In the genomic region with DNA sequence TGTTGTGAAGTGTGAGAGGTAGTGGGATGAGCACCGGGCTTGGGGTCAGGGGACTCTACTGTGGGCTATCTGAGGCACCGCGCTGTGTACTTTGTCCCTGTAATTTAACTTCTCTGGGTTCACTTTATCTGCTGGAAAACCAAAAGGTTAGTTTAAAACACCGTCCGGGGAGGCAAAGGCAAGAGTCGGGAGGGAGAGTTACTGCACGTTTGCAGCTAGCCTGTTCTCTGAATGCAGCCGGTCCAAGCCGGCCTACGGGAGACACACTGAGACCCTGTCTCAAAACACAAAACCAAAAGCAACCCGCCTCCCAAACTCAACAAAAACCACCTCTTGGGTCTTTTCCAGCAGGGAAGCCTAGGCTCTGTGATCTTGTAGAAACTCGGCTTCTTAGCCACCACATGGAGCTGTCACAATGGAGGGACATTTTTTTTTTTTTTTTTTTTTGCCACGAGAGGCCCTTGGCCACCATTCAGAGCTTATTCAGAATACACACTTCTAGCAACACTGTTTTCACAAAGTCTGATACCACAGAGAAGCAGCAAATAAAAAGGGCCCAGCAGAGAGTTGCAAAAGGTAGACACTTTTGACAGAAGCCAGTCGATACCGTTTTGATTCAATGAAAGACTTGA, we compare ENCODE assay signal across 9 mouse cellular contexts. TPM values are rescaled to one million over a fixed set of nuclear protein-coding genes. Genes with fewer than 3 reads are reported as not detected.
DNase-seq lines count a peak whose midpoint lies in the region; ATAC-seq and TF ChIP-seq lines count a peak whose summit lies in the region.
"Had no signal": no experiment of that assay in that cellular context is flagged by ENCODE, and none has a peak within 500 bp of the region (broad histone marks: within the 10 kb centered on the region; RNA-seq: fewer than 3 reads in every experiment).

No protein-coding gene starts in this region.

- TF ChIP-seq CTCF in cerebellum, adult 2 months (IDR thresholded peaks at IDR 0.05; ENCODE audit: borderline replicate concordance, insufficient read depth, low read depth, low read length) = no peak
- TF ChIP-seq CTCF in ES-Bruce4 (IDR thresholded peaks at IDR 0.05; ENCODE audit: low read depth, low read length) = no peak

- peaks cover 6% of the 10 kb centered on the region; the same call in 1 of the 2 replicates for H3K9me3 ChIP-seq in ES-Bruce4 (replicated peaks; ENCODE audit: control insufficient read depth, insufficient read depth, low read length, poor library complexity, severe bottlenecking)
- peaks cover 9% of the 10 kb centered on the region for H3K9me3 ChIP-seq in hindbrain, embryonic 10.5 days
- H3K9me3 ChIP-seq in liver, embryonic 16.5 days (replicated peaks; ENCODE audit: control insufficient read depth, low read length) = peaks cover 3% of the 10 kb centered on the region

- no peak for TF ChIP-seq POLR2A in cerebellum, adult 2 months (IDR thresholded peaks at IDR 0.05; ENCODE audit: borderline replicate concordance, insufficient read depth, low read length)
- no peak for TF ChIP-seq POLR2A in ES-Bruce4 (IDR thresholded peaks at IDR 0.05; ENCODE audit: insufficient read depth, low read length)

- H3K27me3 ChIP-seq in cerebellum, adult 2 months (ENCODE audit: control insufficient read depth, insufficient read depth, low read length) = no peaks in the 10 kb centered on the region
- H3K27me3 ChIP-seq in ES-Bruce4 (ENCODE audit: control insufficient read depth, insufficient read depth, low read length, poor library complexity, severe bottlenecking) = no peaks in the 10 kb centered on the region
- no peaks in the 10 kb centered on the region for H3K27me3 ChIP-seq in hindbrain, embryonic 10.5 days (ENCODE audit: insufficient read depth, poor library complexity, severe bottlenecking)
- no peaks in the 10 kb centered on the region for H3K27me3 ChIP-seq in liver, embryonic 16.5 days (ENCODE audit: control insufficient read depth, insufficient read depth, low read depth, low read length)

- no peak for ATAC-seq in liver, embryonic 16.5 days (ENCODE audit: low read depth)

- WGBS in cerebellum, adult 2 months = 13% methylated on average over 15 of the region's 15 CpGs
- 2% methylated on average over 15 of the region's 15 CpGs for WGBS in hindbrain, embryonic 10.5 days
- WGBS in liver, embryonic 16.5 days (ENCODE audit: insufficient replicate concordance) = 22% methylated on average over 15 of the region's 15 CpGs

- H3K4me2 ChIP-seq in liver, embryonic 16.5 days (ENCODE audit: low read depth, low read length) = peak overlapping the region; percentile 90

- 0 out of 2 replicates have a peak, but pooled peaks have one; percentile 17 for TF ChIP-seq EP300 in ES-Bruce4 (IDR thresholded peaks at IDR 0.05; ENCODE audit: insufficient read depth, low read depth, low read length)

- H3K4me1 ChIP-seq in cerebellum, adult 2 months (ENCODE audit: control insufficient read depth, insufficient read depth, low read length) = peaks cover 18% of the 10 kb centered on the region
- peaks cover 2% of the 10 kb centered on the region for H3K4me1 ChIP-seq in ES-Bruce4 (ENCODE audit: control insufficient read depth, insufficient read depth, low read length)
- H3K4me1 ChIP-seq in hindbrain, embryonic 10.5 days (replicated peaks) = peaks cover 53% of the 10 kb centered on the region
- peaks cover 34% of the 10 kb centered on the region for H3K4me1 ChIP-seq in liver, embryonic 16.5 days (ENCODE audit: control insufficient read depth, low read depth, low read length)

- no peaks in the 10 kb centered on the region for H3K36me3 ChIP-seq in ES-Bruce4 (ENCODE audit: control insufficient read depth, insufficient read depth, low read length, poor library complexity, severe bottlenecking)
- H3K36me3 ChIP-seq in hindbrain, embryonic 10.5 days = 0 out of 2 replicates have a peak, but pooled peaks cover 7% of the 10 kb centered on the region
- H3K36me3 ChIP-seq in liver, embryonic 16.5 days (ENCODE audit: control insufficient read depth, insufficient read depth) = no peaks in the 10 kb centered on the region

- peak overlapping the region; percentile 68 for H3K9ac ChIP-seq in ES-Bruce4 (ENCODE audit: low read depth, poor library complexity, severe bottlenecking)
- peak overlapping the region; percentile 97; the same call in 1 of the 2 replicates for H3K9ac ChIP-seq in liver, embryonic 16.5 days (ENCODE audit: low read depth, low read length)

- H3K27ac ChIP-seq in cerebellum, adult 2 months (ENCODE audit: insufficient read depth, low read length) = no peak overlapping the region
- H3K27ac ChIP-seq in ES-Bruce4 (ENCODE audit: insufficient read depth, low read length) = peak overlapping the region; percentile 43; the same call in 1 of the 2 replicates
- peak overlapping the region; percentile 100 for H3K27ac ChIP-seq in hindbrain, embryonic 10.5 days
- peak overlapping the region; percentile 19 for H3K27ac ChIP-seq in liver, embryonic 16.5 days (ENCODE audit: low read length)

- DNase-seq in cerebellum, adult 2 months = peak in 1 of 2 experiments; percentile 40
- DNase-seq in cerebellum, adult 11-12 months = no peak
- peak; percentile 41 for DNase-seq in hindbrain, embryonic 10.5 days (ENCODE audit: low spot score)
- no peak for DNase-seq in left cerebral cortex, postnatal 4 days
- DNase-seq in ovary, postnatal 36 days (ENCODE audit: low spot score) = no peak
- DNase-seq in left cerebral cortex, adult 18-20 months (ENCODE audit: low spot score in 2 of 2) = no peak

- intact Hi-C loops in left cerebral cortex, postnatal 4 days (cut with DNase I) = no loop called here

- peak overlapping the region; percentile 37 for H3K4me3 ChIP-seq in cerebellum, adult 2 months (replicated peaks; ENCODE audit: insufficient read depth, low read depth, low read length)
- peak overlapping the region; percentile 32 for H3K4me3 ChIP-seq in ES-Bruce4 (ENCODE audit: low read depth, low read length)
- peak overlapping the region; percentile 97 for H3K4me3 ChIP-seq in hindbrain, embryonic 10.5 days
- peak overlapping the region; percentile 96 for H3K4me3 ChIP-seq in liver, embryonic 16.5 days (ENCODE audit: low read depth, low read length)

RNA-seq across cellular contexts. Expression of gene Zcchc3, which starts 2.2 kb away (rescaled TPM):
- polyA plus RNA-seq in cerebellum, adult 2 months (2012; rRNA removed) = 10.7 and 11.9 TPM in 2 replicates
- 26.7 and 30.6 TPM in 2 replicates for polyA plus RNA-seq in ES-Bruce4 (2011; ENCODE audit: insufficient read depth, insufficient read length, low read depth, missing spikeins)
- polyA plus RNA-seq in hindbrain, embryonic 10.5 days (2016; fragmentation: Nextera tagmentation; extraction: Ambion mirVana) = 45.9 and 47.9 TPM in 2 replicates
- polyA plus RNA-seq in liver, embryonic 16.5 days (2015; fragmentation: Nextera tagmentation; extraction: Ambion mirVana) = 6.4 and 6.7 TPM in 2 replicates
- 10 to 100 TPM; 12.5 to 13.8 TPM for total RNA-seq in left cerebral cortex, postnatal 4 days (2021)
- total RNA-seq in left cerebral cortex, adult 18-20 months (2021) = 1 to 10 TPM; 9.4 TPM

RNA-seq across cellular contexts. Expression of gene 6820408C15Rik, which starts 2.7 kb away (rescaled TPM):
- 2.6 and 3.9 TPM in 2 replicates for polyA plus RNA-seq in cerebellum, adult 2 months (2012; rRNA removed)
- polyA plus RNA-seq in ES-Bruce4 (2011; ENCODE audit: insufficient read depth, insufficient read length, low read depth, missing spikeins) = not detected in 2 replicates
- polyA plus RNA-seq in hindbrain, embryonic 10.5 days (2016; fragmentation: Nextera tagmentation; extraction: Ambion mirVana) = 1.3 and 3.3 TPM in 2 replicates
- 0.12 and 0.18 TPM in 2 replicates for polyA plus RNA-seq in liver, embryonic 16.5 days (2015; fragmentation: Nextera tagmentation; extraction: Ambion mirVana)
- 1 to 10 TPM; 2.6 to 3.1 TPM for total RNA-seq in left cerebral cortex, postnatal 4 days (2021)
- 1 to 10 TPM; 1.6 to 2.1 TPM for total RNA-seq in left cerebral cortex, adult 18-20 months (2021)
- total RNA-seq: liver, adult 2 months had no signal
- polyA plus RNA-seq: liver, adult 2 months had no signal

RNA-seq across cellular contexts. Expression of gene Sox12, which starts 14.8 kb away (rescaled TPM):
- polyA plus RNA-seq in cerebellum, adult 2 months (2012; rRNA removed) = 11.1 and 12.1 TPM in 2 replicates
- 27.5 and 31.3 TPM in 2 replicates for polyA plus RNA-seq in ES-Bruce4 (2011; ENCODE audit: insufficient read depth, insufficient read length, low read depth, missing spikeins)
- 9.5 and 11.1 TPM in 2 replicates for polyA plus RNA-seq in hindbrain, embryonic 10.5 days (2016; fragmentation: Nextera tagmentation; extraction: Ambion mirVana)
- polyA plus RNA-seq in liver, embryonic 16.5 days (2015; fragmentation: Nextera tagmentation; extraction: Ambion mirVana) = 0.77 and 0.99 TPM in 2 replicates
- total RNA-seq in left cerebral cortex, postnatal 4 days (2021) = 100 to 1,000 TPM; 102 to 105 TPM
- total RNA-seq in left cerebral cortex, adult 18-20 months (2021) = 10 to 100 TPM; 11.8 to 15.9 TPM

RNA-seq across cellular contexts. Expression of gene Nrsn2, which starts 36.2 kb away (rescaled TPM):
- polyA plus RNA-seq in cerebellum, adult 2 months (2012; rRNA removed) = 124 and 142 TPM in 2 replicates
- 1.1 TPM in 1 of 2 replicates, not detected in the other for polyA plus RNA-seq in ES-Bruce4 (2011; ENCODE audit: insufficient read depth, insufficient read length, low read depth, missing spikeins)
- polyA plus RNA-seq in hindbrain, embryonic 10.5 days (2016; fragmentation: Nextera tagmentation; extraction: Ambion mirVana) = 1.4 and 5.1 TPM in 2 replicates
- polyA plus RNA-seq in liver, embryonic 16.5 days (2015; fragmentation: Nextera tagmentation; extraction: Ambion mirVana) = not detected in 2 replicates
- 10 to 100 TPM; 18.7 to 27.1 TPM for total RNA-seq in left cerebral cortex, postnatal 4 days (2021)
- 100 to 1,000 TPM in 1 of 2 experiments, 10 to 100 TPM in 1; 96.7 to 104 TPM for total RNA-seq in left cerebral cortex, adult 18-20 months (2021)
- total RNA-seq: liver, adult 2 months had no signal
- polyA plus RNA-seq: liver, adult 2 months had no signal

RNA-seq across cellular contexts. Expression of gene Defb23, which starts 51.8 kb away (rescaled TPM):
- polyA plus RNA-seq in cerebellum, adult 2 months (2012; rRNA removed) = not detected in 2 replicates
- polyA plus RNA-seq in ES-Bruce4 (2011; ENCODE audit: insufficient read depth, insufficient read length, low read depth, missing spikeins) = not detected in 2 replicates
- polyA plus RNA-seq in hindbrain, embryonic 10.5 days (2016; fragmentation: Nextera tagmentation; extraction: Ambion mirVana) = not detected in 2 replicates
- polyA plus RNA-seq in liver, embryonic 16.5 days (2015; fragmentation: Nextera tagmentation; extraction: Ambion mirVana) = not detected in 2 replicates
- total RNA-seq in left cerebral cortex, postnatal 4 days (2021) = not detected
- not detected for total RNA-seq in left cerebral cortex, adult 18-20 months (2021)
- total RNA-seq: liver, adult 2 months had no signal
- polyA plus RNA-seq: liver, adult 2 months had no signal

Comparison
In these comparisons a context has a peak if more than half of its experiments do, and no peak if none do; other contexts are left out.
1. H3K4me3 ChIP-seq: peak in every context shown above with its lines; median percentile 97 in hindbrain, embryonic 10.5 days; 96 in liver, embryonic 16.5 days; 37 in cerebellum, adult 2 months; 32 in ES-Bruce4.